Mouse (Mus musculus): Measurements from ENCODE around the gene Zeb2. TPM values are rescaled to one million over a fixed set of nuclear protein-coding genes. Genes with fewer than 3 reads are reported as not detected.

Gene Zeb2
- polyA plus RNA-seq, 2 experiments = 27.2 to 43.9 TPM

GRCm38 (mm10) chr2:45055926-45056325 is 61.3 kb downstream of the Zeb2 start:
- H3K4me2 ChIP-seq (replicated peaks; ENCODE audit: low read depth, low read length, severe bottlenecking) = no peak overlapping the region
- no peak overlapping the region for H3K4me3 ChIP-seq (replicated peaks; ENCODE audit: low read length)
- H3K27me3 ChIP-seq (ENCODE audit: control insufficient read depth, insufficient read depth, low read length) = no peaks in the 10 kb centered on the region
- H3K9ac ChIP-seq (ENCODE audit: low read depth, low read length, severe bottlenecking) = no peak overlapping the region
- no peaks in the 10 kb centered on the region for H3K36me3 ChIP-seq (ENCODE audit: control insufficient read depth, insufficient read depth, low read length)
- no peak for DNase-seq (ENCODE audit: low spot score)
- no peak for ATAC-seq (ENCODE audit: low FRiP score, low read depth)
- H3K4me1 ChIP-seq (ENCODE audit: control insufficient read depth, insufficient read depth, low read length) = peaks cover 6% of the 10 kb centered on the region; the same call in 1 of the 2 replicates
- no peaks in the 10 kb centered on the region for H3K9me3 ChIP-seq (ENCODE audit: control insufficient read depth, low read length)
- WGBS = 56% methylated on average over 6 of the region's 6 CpGs
- TF ChIP-seq POLR2A (IDR thresholded peaks at IDR 0.05; ENCODE audit: borderline replicate concordance, extremely low read depth, insufficient read depth, insufficient read length) = no peak
- H3K27ac ChIP-seq (replicated peaks; ENCODE audit: low read depth, low read length) = no peak overlapping the region

GRCm38 (mm10) chr2:45055034-45055615 is 62.1 kb downstream of the Zeb2 start:
- peaks cover 6% of the 10 kb centered on the region; the same call in 1 of the 2 replicates for H3K4me1 ChIP-seq (ENCODE audit: control insufficient read depth, insufficient read depth, low read length)
- no peaks in the 10 kb centered on the region for H3K36me3 ChIP-seq (ENCODE audit: control insufficient read depth, insufficient read depth, low read length)
- no peak for TF ChIP-seq POLR2A (IDR thresholded peaks at IDR 0.05; ENCODE audit: borderline replicate concordance, extremely low read depth, insufficient read depth, insufficient read length)
- no peak overlapping the region for H3K4me3 ChIP-seq (replicated peaks; ENCODE audit: low read length)
- DNase-seq (ENCODE audit: low spot score) = no peak
- H3K27me3 ChIP-seq (ENCODE audit: control insufficient read depth, insufficient read depth, low read length) = no peaks in the 10 kb centered on the region
- no peaks in the 10 kb centered on the region for H3K9me3 ChIP-seq (ENCODE audit: control insufficient read depth, low read length)
- no peak overlapping the region for H3K4me2 ChIP-seq (replicated peaks; ENCODE audit: low read depth, low read length, severe bottlenecking)
- ATAC-seq (ENCODE audit: low FRiP score, low read depth) = no peak
- no peak overlapping the region for H3K9ac ChIP-seq (ENCODE audit: low read depth, low read length, severe bottlenecking)
- H3K27ac ChIP-seq (replicated peaks; ENCODE audit: low read depth, low read length) = no peak overlapping the region
- 76% methylated on average over 8 of the region's 8 CpGs for WGBS

GRCm38 (mm10) chr2:45054070-45055025 is 62.8 kb downstream of the Zeb2 start:
- DNase-seq (ENCODE audit: low spot score) = no peak
- no peak; the same call in 1 of the 2 replicates for ATAC-seq (ENCODE audit: low FRiP score, low read depth)

GRCm38 (mm10) chr2:45052587-45052986 is 64.6 kb downstream of the Zeb2 start:
- ATAC-seq (ENCODE audit: low FRiP score, low read depth) (peak; percentile 58), DNase-seq (ENCODE audit: low spot score) (no peak)
- no peak overlapping the region for H3K4me2 ChIP-seq (replicated peaks; ENCODE audit: low read depth, low read length, severe bottlenecking)
- H3K27me3 ChIP-seq (ENCODE audit: control insufficient read depth, insufficient read depth, low read length) = no peaks in the 10 kb centered on the region
- peaks cover 6% of the 10 kb centered on the region; the same call in 1 of the 2 replicates for H3K4me1 ChIP-seq (ENCODE audit: control insufficient read depth, insufficient read depth, low read length)
- 62% methylated on average over 4 of the region's 4 CpGs for WGBS
- no peak overlapping the region for H3K4me3 ChIP-seq (replicated peaks; ENCODE audit: low read length)
- no peak for TF ChIP-seq POLR2A (IDR thresholded peaks at IDR 0.05; ENCODE audit: borderline replicate concordance, extremely low read depth, insufficient read depth, insufficient read length)
- H3K9ac ChIP-seq (ENCODE audit: low read depth, low read length, severe bottlenecking) = no peak overlapping the region
- no peak overlapping the region for H3K27ac ChIP-seq (replicated peaks; ENCODE audit: low read depth, low read length)
- H3K36me3 ChIP-seq (ENCODE audit: control insufficient read depth, insufficient read depth, low read length) = no peaks in the 10 kb centered on the region
- no peaks in the 10 kb centered on the region for H3K9me3 ChIP-seq (ENCODE audit: control insufficient read depth, low read length)

More at GRCm38 (mm10) chr2:45054070-45055025, 62.8 kb downstream of the Zeb2 start:
- Histone ChIP-seq H3K9ac (ENCODE audit: low read depth, low read length, severe bottlenecking) (no peak overlapping the region), H3K36me3 (ENCODE audit: control insufficient read depth, insufficient read depth, low read length) (no peaks in the 10 kb centered on the region), H3K27me3 (ENCODE audit: control insufficient read depth, insufficient read depth, low read length) (no peaks in the 10 kb centered on the region), H3K4me2 (replicated peaks; ENCODE audit: low read depth, low read length, severe bottlenecking) (no peak overlapping the region), H3K27ac (replicated peaks; ENCODE audit: low read depth, low read length) (no peak overlapping the region), H3K4me1 (ENCODE audit: control insufficient read depth, insufficient read depth, low read length) (peaks cover 6% of the 10 kb centered on the region; the same call in 1 of the 2 replicates), H3K4me3 (replicated peaks; ENCODE audit: low read length) (no peak overlapping the region), H3K9me3 (ENCODE audit: control insufficient read depth, low read length) (no peaks in the 10 kb centered on the region)
- 29% methylated on average over 11 of the region's 11 CpGs for WGBS
- no peak for TF ChIP-seq POLR2A (IDR thresholded peaks at IDR 0.05; ENCODE audit: borderline replicate concordance, extremely low read depth, insufficient read depth, insufficient read length)

- 42% methylated on average over 2 of the region's 2 CpGs for WGBS
- peaks cover 6% of the 10 kb centered on the region; the same call in 1 of the 2 replicates for H3K4me1 ChIP-seq (ENCODE audit: control insufficient read depth, insufficient read depth, low read length)
- no peak for ATAC-seq (ENCODE audit: low FRiP score, low read depth)
These were observed 65.9 kb downstream of the Zeb2 start for GRCm38 (mm10) chr2:45051321-45051720.

More at GRCm38 (mm10) chr2:45051321-45051720, 65.9 kb downstream of the Zeb2 start:
- H3K36me3 ChIP-seq (ENCODE audit: control insufficient read depth, insufficient read depth, low read length) = no peaks in the 10 kb centered on the region
- no peak for TF ChIP-seq POLR2A (IDR thresholded peaks at IDR 0.05; ENCODE audit: borderline replicate concordance, extremely low read depth, insufficient read depth, insufficient read length)
- no peak for DNase-seq (ENCODE audit: low spot score)
- no peaks in the 10 kb centered on the region for H3K9me3 ChIP-seq (ENCODE audit: control insufficient read depth, low read length)
- H3K4me3 ChIP-seq (replicated peaks; ENCODE audit: low read length) = no peak overlapping the region
- no peak overlapping the region for H3K9ac ChIP-seq (ENCODE audit: low read depth, low read length, severe bottlenecking)
- no peaks in the 10 kb centered on the region for H3K27me3 ChIP-seq (ENCODE audit: control insufficient read depth, insufficient read depth, low read length)
- H3K27ac ChIP-seq (replicated peaks; ENCODE audit: low read depth, low read length) = no peak overlapping the region
- H3K4me2 ChIP-seq (replicated peaks; ENCODE audit: low read depth, low read length, severe bottlenecking) = no peak overlapping the region

Measured in limb, embryonic 14.5 days (tissue).